Mouse (Mus musculus) erythroid progenitor cell, adult 5-6 weeks (primary cell): ENCODE measurements at regions not wholly inside any gene's neighbourhood (a gene's known extent, or its start where the extent isn't known, plus 50 kb on each side); places are given as distances from the start of the nearest gene placed in this dataset.
"Not testable (repeated sequence)": the region's sequence is repeated elsewhere in the genome, so short reads cannot be mapped to it uniquely, and the experiment has no call there.

Source experiments
- ATAC-seq: replicated peaks from 2 replicates; pipeline ENCODE4 v1.8.0; 2016; ENCODE audit warnings: moderate number of reproducible peaks, mild to moderate bottlenecking, moderate TSS enrichment, inconsistent platforms; ENCODE audit not compliant: poor library complexity, low FRiP score, severe bottlenecking

GRCm38 (mm10) chr16:73230599-73230998 lies 922.5 kb downstream of the Robo1 start:
- no peak for ATAC-seq

GRCm38 (mm10) chr16:73217555-73217954 lies 909.4 kb downstream of the Robo1 start:
- ATAC-seq = no peak

- no peak for ATAC-seq
These were observed 895.4 kb downstream of the Robo1 start for GRCm38 (mm10) chr16:73203542-73203941.

GRCm38 (mm10) chr16:73200991-73201390 lies 892.9 kb downstream of the Robo1 start:
- no peak for ATAC-seq

GRCm38 (mm10) chr16:73182776-73183175 lies 874.7 kb downstream of the Robo1 start:
- ATAC-seq = no peak

- ATAC-seq = no peak
These were observed 874.2 kb downstream of the Robo1 start for GRCm38 (mm10) chr16:73182258-73182657.

- ATAC-seq = no peak
These were observed 847.3 kb downstream of the Robo1 start for GRCm38 (mm10) chr16:73155447-73155846.

- not testable (repeated sequence) for ATAC-seq
These were observed 819.8 kb downstream of the Robo1 start for GRCm38 (mm10) chr16:73127927-73128326.

- no peak for ATAC-seq
These were observed 812.5 kb downstream of the Robo1 start for GRCm38 (mm10) chr16:73120568-73120967.

GRCm38 (mm10) chr16:73117338-73117737 lies 809.2 kb downstream of the Robo1 start:
- ATAC-seq = no peak

GRCm38 (mm10) chr16:73108021-73108452 lies 799.9 kb downstream of the Robo1 start:
- no peak for ATAC-seq

GRCm38 (mm10) chr16:73107608-73108007 lies 799.5 kb downstream of the Robo1 start:
- no peak for ATAC-seq

GRCm38 (mm10) chr16:73105496-73105895 lies 797.4 kb downstream of the Robo1 start:
- ATAC-seq = no peak

GRCm38 (mm10) chr16:73100273-73100672 lies 792.2 kb downstream of the Robo1 start:
- no peak for ATAC-seq

- ATAC-seq = no peak
These were observed 790.7 kb downstream of the Robo1 start for GRCm38 (mm10) chr16:73098760-73099159.

- ATAC-seq = no peak
These were observed 789.1 kb downstream of the Robo1 start for GRCm38 (mm10) chr16:73097176-73097575.

- no peak for ATAC-seq
These were observed 788.3 kb downstream of the Robo1 start for GRCm38 (mm10) chr16:73096091-73097083.
